10 mouse cellular contexts compared by ENCODE assay signal in the genomic region with DNA sequence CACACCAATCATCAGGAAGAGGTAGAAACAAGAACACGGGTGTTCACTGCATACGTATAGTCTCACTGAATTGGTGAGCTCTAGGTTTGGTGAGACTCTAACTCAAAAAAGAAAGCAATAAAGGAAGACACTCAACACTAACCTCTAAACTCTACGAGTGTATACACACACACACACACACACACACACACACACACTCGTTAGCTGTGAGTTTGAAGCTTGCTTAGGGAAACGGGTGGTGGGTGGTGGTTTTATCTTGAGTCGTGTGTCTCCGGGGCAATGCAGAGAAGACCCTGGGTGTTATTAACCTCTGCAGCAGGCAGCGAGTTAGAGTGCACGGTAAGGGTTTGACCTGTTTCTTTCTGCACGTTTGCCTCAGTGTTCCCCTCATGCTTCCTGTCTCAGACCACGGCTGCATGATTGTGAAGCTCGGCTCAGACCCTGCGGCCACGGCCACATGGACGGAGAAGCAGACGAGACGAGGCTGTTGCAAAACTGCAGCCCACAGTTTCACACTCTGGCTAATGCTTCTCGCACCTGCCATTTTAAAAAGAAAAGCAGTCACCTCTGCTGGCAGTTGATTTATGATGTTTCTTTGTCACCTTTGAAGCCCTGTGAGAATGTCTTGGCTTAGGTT.
DNase-seq lines count a peak whose midpoint lies in the region; ATAC-seq lines count a peak whose summit lies in the region.
"Had no signal": no experiment of that assay in that cellular context is flagged by ENCODE, and none has a peak within 500 bp of the region (broad histone marks: within the 10 kb centered on the region; RNA-seq: fewer than 3 reads in every experiment).

No protein-coding gene starts in this region.

- ATAC-seq in hematopoietic stem cell, adult 5-6 weeks (replicated peaks in 1 of 2; ENCODE audit: insufficient read depth in 1 of 2, low FRiP score in 2 of 2, low TSS enrichment in 1 of 2, low read depth in 1 of 2, poor library complexity in 2 of 2, severe bottlenecking in 2 of 2): peak; percentile 42 to 49; a peak in 1 of 4 replicates
- ATAC-seq in megakaryocyte-erythroid progenitor cell, adult 5-6 weeks (replicated peaks; ENCODE audit: low FRiP score, low TSS enrichment, poor library complexity, severe bottlenecking): 0 out of 2 replicates have a peak, but pooled peaks have one; percentile 19

- DNase-seq in lung, postnatal 25 days (ENCODE audit: low spot score): peak; percentile 23
- DNase-seq in lung, postnatal 10 days: no peak
- DNase-seq in thymus, postnatal 36 days: peak; percentile 34 to 40
- DNase-seq in kidney, adult 9 months: no peak
- no peak for DNase-seq in frontal cortex, postnatal 25 days (ENCODE audit: low spot score in 2 of 2)
- DNase-seq in ovary, postnatal 36 days (ENCODE audit: low spot score): no peak
- DNase-seq: cerebellum, adult 9-11 months; kidney, adult 8-10 months had no signal

Comparison
In these comparisons a context has a peak if more than half of its experiments do, and no peak if none do; other contexts are left out.
1. DNase-seq: peak in lung, postnatal 25 days (single experiment) and thymus, postnatal 36 days (2 of 2); none in lung, postnatal 10 days (single experiment), kidney, adult 9 months (single experiment), frontal cortex, postnatal 25 days (0 of 2) and ovary, postnatal 36 days (single experiment).